Mouse (Mus musculus): ENCODE data around the gene Ss18l1. TPM values are rescaled to one million over a fixed set of nuclear protein-coding genes. Genes with fewer than 3 reads are reported as not detected.

Gene Ss18l1
- polyA plus RNA-seq, 1 experiment from 2014 or later, result 0.62 TPM

GRCm38 (mm10) chr2:180108285-180108684, 66.0 kb downstream of the Ss18l1 start:
- ATAC-seq (no peak), DNase-seq (no peak)
- H3K4me2 ChIP-seq (ENCODE audit: low read depth, low read length), result no peak overlapping the region
- H3K9me3 ChIP-seq (ENCODE audit: low read length), result no peaks in the 10 kb centered on the region
- H3K4me3 ChIP-seq (ENCODE audit: low read depth, low read length), result no peak overlapping the region
- H3K9ac ChIP-seq (replicated peaks), result no peak overlapping the region
- 37% methylated on average over 6 of the region's 6 CpGs for WGBS (ENCODE audit: insufficient replicate concordance)
- H3K4me1 ChIP-seq (ENCODE audit: insufficient read depth), result peaks cover 12% of the 10 kb centered on the region
- no peak overlapping the region for H3K27ac ChIP-seq (ENCODE audit: low read depth)
- H3K36me3 ChIP-seq (replicated peaks; ENCODE audit: insufficient read depth, low read length), result no peaks in the 10 kb centered on the region
- H3K27me3 ChIP-seq (ENCODE audit: insufficient read depth, low read length), result peaks cover 29% of the 10 kb centered on the region
- no peak for TF ChIP-seq EP300 (IDR thresholded peaks at IDR 0.05; ENCODE audit: low read depth)
- no peak for TF ChIP-seq CTCF (IDR thresholded peaks at IDR 0.05; ENCODE audit: low read depth)

- 70% methylated on average over 17 of the region's 17 CpGs for WGBS (ENCODE audit: insufficient replicate concordance)
- H3K36me3 ChIP-seq (replicated peaks; ENCODE audit: insufficient read depth, low read length), result no peaks in the 10 kb centered on the region
- TF ChIP-seq CTCF (IDR thresholded peaks at IDR 0.05; ENCODE audit: low read depth) (no peak), EP300 (IDR thresholded peaks at IDR 0.05; ENCODE audit: low read depth) (no peak)
- no peak overlapping the region for H3K9ac ChIP-seq (replicated peaks)
- 0 out of 2 replicates have a peak, but pooled peaks cover 2% of the 10 kb centered on the region for H3K27me3 ChIP-seq (ENCODE audit: insufficient read depth, low read length)
- no peak overlapping the region for H3K4me3 ChIP-seq (ENCODE audit: low read depth, low read length)
- H3K4me1 ChIP-seq (ENCODE audit: insufficient read depth), result peaks cover 17% of the 10 kb centered on the region
- no peaks in the 10 kb centered on the region for H3K9me3 ChIP-seq (ENCODE audit: low read length)
- H3K4me2 ChIP-seq (ENCODE audit: low read depth, low read length), result no peak overlapping the region
- DNase-seq, result no peak
- no peak for ATAC-seq
- no peak overlapping the region for H3K27ac ChIP-seq (ENCODE audit: low read depth)
Observed at GRCm38 (mm10) chr2:180113909-180114890, 71.9 kb downstream of the Ss18l1 start.

- no peak overlapping the region for H3K27ac ChIP-seq (ENCODE audit: low read depth)
- H3K27me3 ChIP-seq (ENCODE audit: insufficient read depth, low read length), result no peaks in the 10 kb centered on the region
- ATAC-seq (no peak), DNase-seq (no peak)
- H3K9me3 ChIP-seq (ENCODE audit: low read length), result no peaks in the 10 kb centered on the region
- H3K4me1 ChIP-seq (ENCODE audit: insufficient read depth), result peaks cover 24% of the 10 kb centered on the region
- no peak overlapping the region for H3K4me3 ChIP-seq (ENCODE audit: low read depth, low read length)
- H3K9ac ChIP-seq (replicated peaks), result no peak overlapping the region
- no peak overlapping the region for H3K4me2 ChIP-seq (ENCODE audit: low read depth, low read length)
- no peaks in the 10 kb centered on the region for H3K36me3 ChIP-seq (replicated peaks; ENCODE audit: insufficient read depth, low read length)
- TF ChIP-seq CTCF (IDR thresholded peaks at IDR 0.05; ENCODE audit: low read depth) (no peak), EP300 (IDR thresholded peaks at IDR 0.05; ENCODE audit: low read depth) (no peak)
- 43% methylated on average over 6 of the region's 6 CpGs for WGBS (ENCODE audit: insufficient replicate concordance)
Observed at GRCm38 (mm10) chr2:180115279-180115678, 73.0 kb downstream of the Ss18l1 start.

GRCm38 (mm10) chr2:180116081-180116493, 73.8 kb downstream of the Ss18l1 start:
- Histone ChIP-seq H3K4me1 (ENCODE audit: insufficient read depth) (peaks cover 30% of the 10 kb centered on the region), H3K4me3 (ENCODE audit: low read depth, low read length) (no peak overlapping the region), H3K36me3 (replicated peaks; ENCODE audit: insufficient read depth, low read length) (no peaks in the 10 kb centered on the region), H3K27ac (ENCODE audit: low read depth) (no peak overlapping the region), H3K9me3 (ENCODE audit: low read length) (no peaks in the 10 kb centered on the region), H3K9ac (replicated peaks) (no peak overlapping the region), H3K4me2 (ENCODE audit: low read depth, low read length) (no peak overlapping the region), H3K27me3 (ENCODE audit: insufficient read depth, low read length) (no peaks in the 10 kb centered on the region)
- no peak for ATAC-seq
- TF ChIP-seq CTCF (IDR thresholded peaks at IDR 0.05; ENCODE audit: low read depth), result no peak
- no peak for TF ChIP-seq EP300 (IDR thresholded peaks at IDR 0.05; ENCODE audit: low read depth)
- no peak for DNase-seq
- WGBS (ENCODE audit: insufficient replicate concordance), result 40% methylated on average over 10 of the region's 10 CpGs

GRCm38 (mm10) chr2:180116741-180117484, 74.6 kb downstream of the Ss18l1 start:
- H3K4me2 ChIP-seq (ENCODE audit: low read depth, low read length), result no peak overlapping the region
- ATAC-seq, result no peak
- no peak for DNase-seq
- no peak overlapping the region for H3K27ac ChIP-seq (ENCODE audit: low read depth)
- H3K9ac ChIP-seq (replicated peaks), result no peak overlapping the region
- peaks cover 30% of the 10 kb centered on the region for H3K4me1 ChIP-seq (ENCODE audit: insufficient read depth)
- H3K9me3 ChIP-seq (ENCODE audit: low read length), result no peaks in the 10 kb centered on the region
- H3K4me3 ChIP-seq (ENCODE audit: low read depth, low read length), result no peak overlapping the region
- H3K27me3 ChIP-seq (ENCODE audit: insufficient read depth, low read length), result no peaks in the 10 kb centered on the region
- 61% methylated on average over 8 of the region's 8 CpGs for WGBS (ENCODE audit: insufficient replicate concordance)
- no peaks in the 10 kb centered on the region for H3K36me3 ChIP-seq (replicated peaks; ENCODE audit: insufficient read depth, low read length)
- TF ChIP-seq CTCF (IDR thresholded peaks at IDR 0.05; ENCODE audit: low read depth), result no peak
- no peak for TF ChIP-seq EP300 (IDR thresholded peaks at IDR 0.05; ENCODE audit: low read depth)

All from liver, postnatal 0 days (tissue).